Mouse (Mus musculus) forebrain, embryonic 10.5 days (tissue): ENCODE data around the gene Plxna4. TPM values are rescaled to one million over a fixed set of nuclear protein-coding genes. Genes with fewer than 3 reads are reported as not detected.

Experiments used
- DNase-seq: peaks from one replicate; pipeline ENCODE4 v3.0.0-alpha.2; 2017; ENCODE audit warnings: low spot score; ENCODE audit errors: extremely low spot score
- H3K27ac ChIP-seq: fragments of 300-500 bp; sonication (generic); 2 replicates; pipeline ENCODE4 v1.5.1; 2016; ENCODE audit warnings: mild to moderate bottlenecking
- H3K27me3 ChIP-seq: fragments of 300-500 bp; sonication (generic); 2 replicates; pipeline ENCODE4 v1.6.1; 2016; ENCODE audit warnings: mild to moderate bottlenecking; ENCODE audit not compliant: poor library complexity, severe bottlenecking
- H3K36me3 ChIP-seq: fragments of 300-500 bp; sonication (generic); replicated peaks from 2 replicates; pipeline ENCODE4 v1.6.1; 2016; ENCODE audit warnings: mild to moderate bottlenecking, moderate library complexity
- H3K4me1 ChIP-seq: fragments of 300-500 bp; sonication (generic); 2 replicates; pipeline ENCODE4 v1.6.1; 2016
- H3K4me3 ChIP-seq: fragments of 300-500 bp; sonication (generic); 2 replicates; pipeline ENCODE4 v1.5.1; 2016; ENCODE audit warnings: mild to moderate bottlenecking, moderate library complexity
- H3K9me3 ChIP-seq: fragments of 300-500 bp; sonication (generic); 2 replicates; pipeline ENCODE4 v1.6.1; 2016; ENCODE audit warnings: mild to moderate bottlenecking, moderate library complexity
- WGBS: fragments of 180-500 bp; shearing (Covaris S2); methylation state at CpG from one replicate; pipeline ENCODE4 v1.1.7; 2016; 5-methylcytosine and 5-hydroxymethylcytosine counted together
- polyA plus RNA-seq: library from polyadenylated mRNA; unstranded; fragments of >200 nt; fragmentation: Nextera tagmentation; extraction: Ambion mirVana; gene quantifications from 2 replicates; pipeline ENCODE4 v1.2.1, GENCODE M21; 2016

The Plxna4 gene
- polyA plus RNA-seq, 1 experiment from 2014 or later, result 1.2 TPM

GRCm38 (mm10) chr6:32377181-32377580, 210.8 kb downstream of the Plxna4 start:
- Histone ChIP-seq H3K4me1 (peaks cover 19% of the 10 kb centered on the region), H3K27ac (no peak overlapping the region), H3K36me3 (no peaks in the 10 kb centered on the region), H3K27me3 (no peaks in the 10 kb centered on the region), H3K4me3 (no peak overlapping the region), H3K9me3 (no peaks in the 10 kb centered on the region)
- 90% methylated on average over 8 of the region's 8 CpGs for WGBS
- no peak for DNase-seq

GRCm38 (mm10) chr6:32373931-32374361, 214.0 kb downstream of the Plxna4 start:
- H3K9me3 ChIP-seq, result no peaks in the 10 kb centered on the region

GRCm38 (mm10) chr6:32369092-32369491, 218.9 kb downstream of the Plxna4 start:
- H3K27me3 ChIP-seq, result no peaks in the 10 kb centered on the region
- H3K36me3 ChIP-seq, result no peaks in the 10 kb centered on the region
- WGBS, result 87% methylated on average over 3 of the region's 3 CpGs
- peaks cover 13% of the 10 kb centered on the region for H3K4me1 ChIP-seq
- no peaks in the 10 kb centered on the region for H3K9me3 ChIP-seq
- no peak for DNase-seq
- no peak overlapping the region for H3K4me3 ChIP-seq
- H3K27ac ChIP-seq, result no peak overlapping the region

More at GRCm38 (mm10) chr6:32373931-32374361, 214.0 kb downstream of the Plxna4 start:
- 87% methylated on average over 8 of the region's 8 CpGs for WGBS
- Histone ChIP-seq H3K27ac (no peak overlapping the region), H3K36me3 (no peaks in the 10 kb centered on the region), H3K4me1 (peaks cover 20% of the 10 kb centered on the region), H3K4me3 (no peak overlapping the region), H3K27me3 (no peaks in the 10 kb centered on the region)
- DNase-seq, result no peak

- Histone ChIP-seq H3K4me1 (peaks cover 13% of the 10 kb centered on the region), H3K27ac (no peak overlapping the region), H3K4me3 (no peak overlapping the region), H3K36me3 (no peaks in the 10 kb centered on the region), H3K27me3 (no peaks in the 10 kb centered on the region), H3K9me3 (no peaks in the 10 kb centered on the region)
- WGBS, result 74% methylated on average over 4 of the region's 4 CpGs
- no peak for DNase-seq
Observed at GRCm38 (mm10) chr6:32368408-32368807, 219.6 kb downstream of the Plxna4 start.

GRCm38 (mm10) chr6:32364933-32365332, 223.1 kb downstream of the Plxna4 start:
- WGBS, result 90% methylated on average over 5 of the region's 5 CpGs
- DNase-seq, result no peak

GRCm38 (mm10) chr6:32363489-32364068, 224.4 kb downstream of the Plxna4 start:
- Histone ChIP-seq H3K4me3 (no peak overlapping the region), H3K27ac (no peak overlapping the region), H3K36me3 (no peaks in the 10 kb centered on the region), H3K27me3 (no peaks in the 10 kb centered on the region), H3K9me3 (no peaks in the 10 kb centered on the region), H3K4me1 (peaks cover 23% of the 10 kb centered on the region)
- DNase-seq, result no peak
- 92% methylated on average over 7 of the region's 7 CpGs for WGBS

More at GRCm38 (mm10) chr6:32364933-32365332, 223.1 kb downstream of the Plxna4 start:
- Histone ChIP-seq H3K27me3 (no peaks in the 10 kb centered on the region), H3K4me1 (peaks cover 27% of the 10 kb centered on the region), H3K27ac (no peak overlapping the region), H3K9me3 (no peaks in the 10 kb centered on the region), H3K36me3 (no peaks in the 10 kb centered on the region), H3K4me3 (no peak overlapping the region)

GRCm38 (mm10) chr6:32362421-32362820, 225.6 kb downstream of the Plxna4 start:
- H3K27me3 ChIP-seq, result no peaks in the 10 kb centered on the region
- H3K9me3 ChIP-seq, result no peaks in the 10 kb centered on the region
- H3K36me3 ChIP-seq, result no peaks in the 10 kb centered on the region
- H3K4me1 ChIP-seq, result peaks cover 16% of the 10 kb centered on the region
- no peak overlapping the region for H3K4me3 ChIP-seq
- no peak overlapping the region for H3K27ac ChIP-seq
- WGBS, result 90% methylated on average over 4 of the region's 4 CpGs
- DNase-seq, result no peak

GRCm38 (mm10) chr6:32359675-32360074, 228.3 kb downstream of the Plxna4 start:
- no peaks in the 10 kb centered on the region for H3K9me3 ChIP-seq
- DNase-seq, result no peak
- peaks cover 16% of the 10 kb centered on the region for H3K4me1 ChIP-seq
- H3K36me3 ChIP-seq, result no peaks in the 10 kb centered on the region
- H3K4me3 ChIP-seq, result no peak overlapping the region
- H3K27ac ChIP-seq, result no peak overlapping the region
- H3K27me3 ChIP-seq, result no peaks in the 10 kb centered on the region
- WGBS, result 76% methylated on average over 3 of the region's 3 CpGs

- WGBS, result 84% methylated on average over 5 of the region's 5 CpGs
- Histone ChIP-seq H3K9me3 (no peaks in the 10 kb centered on the region), H3K27me3 (no peaks in the 10 kb centered on the region), H3K36me3 (no peaks in the 10 kb centered on the region), H3K4me3 (no peak overlapping the region), H3K27ac (no peak overlapping the region), H3K4me1 (peaks cover 9% of the 10 kb centered on the region)
- DNase-seq, result no peak
Observed at GRCm38 (mm10) chr6:32357497-32357896, 230.5 kb downstream of the Plxna4 start.

GRCm38 (mm10) chr6:32355559-32355958, 232.4 kb downstream of the Plxna4 start:
- H3K9me3 ChIP-seq, result no peaks in the 10 kb centered on the region
- H3K27me3 ChIP-seq, result no peaks in the 10 kb centered on the region
- H3K4me3 ChIP-seq, result no peak overlapping the region
- H3K4me1 ChIP-seq, result peaks cover 3% of the 10 kb centered on the region; the same call in 1 of the 2 replicates
- H3K36me3 ChIP-seq, result no peaks in the 10 kb centered on the region
- DNase-seq, result no peak
- WGBS, result 85% methylated on average over 4 of the region's 4 CpGs
- H3K27ac ChIP-seq, result no peak overlapping the region

- H3K36me3 ChIP-seq, result no peaks in the 10 kb centered on the region
- H3K27ac ChIP-seq, result no peak overlapping the region
- DNase-seq, result no peak
- no peak overlapping the region for H3K4me3 ChIP-seq
- WGBS, result 92% methylated on average over 2 of the region's 2 CpGs
- no peaks in the 10 kb centered on the region for H3K9me3 ChIP-seq
- H3K27me3 ChIP-seq, result no peaks in the 10 kb centered on the region
- H3K4me1 ChIP-seq, result peaks cover 8% of the 10 kb centered on the region; the same call in 1 of the 2 replicates
Observed at GRCm38 (mm10) chr6:32348996-32349395, 239.0 kb downstream of the Plxna4 start.

- Histone ChIP-seq H3K9me3 (no peaks in the 10 kb centered on the region), H3K27ac (no peak overlapping the region), H3K36me3 (no peaks in the 10 kb centered on the region), H3K27me3 (no peaks in the 10 kb centered on the region), H3K4me3 (no peak overlapping the region), H3K4me1 (peaks cover 8% of the 10 kb centered on the region; the same call in 1 of the 2 replicates)
- no peak for DNase-seq
- WGBS, result 91% methylated on average over 6 of the region's 6 CpGs
Observed at GRCm38 (mm10) chr6:32348126-32348525, 239.9 kb downstream of the Plxna4 start.

GRCm38 (mm10) chr6:32346015-32346414, 242.0 kb downstream of the Plxna4 start:
- H3K27ac ChIP-seq, result no peak overlapping the region
- WGBS, result 81% methylated on average over 2 of the region's 2 CpGs
- H3K36me3 ChIP-seq, result no peaks in the 10 kb centered on the region
- DNase-seq, result no peak
- peaks cover 12% of the 10 kb centered on the region for H3K4me1 ChIP-seq
- no peak overlapping the region for H3K4me3 ChIP-seq
- H3K9me3 ChIP-seq, result no peaks in the 10 kb centered on the region
- no peaks in the 10 kb centered on the region for H3K27me3 ChIP-seq
